ENCODE assay signal across 17 mouse cellular contexts in genomic region chr6:67049695-67050038, GRCm38 (mm10). TPM values are rescaled to one million over a fixed set of nuclear protein-coding genes. Genes with fewer than 3 reads are reported as not detected.
DNase-seq lines count a peak whose midpoint lies in the region; ATAC-seq and TF ChIP-seq lines count a peak whose summit lies in the region.
"Had no signal": no experiment of that assay in that cellular context is flagged by ENCODE, and none has a peak within 500 bp of the region (broad histone marks: within the 10 kb centered on the region; RNA-seq: fewer than 3 reads in every experiment).

No protein-coding gene starts in this region.

- no peaks in the 10 kb centered on the region for H3K36me3 ChIP-seq in lung, embryonic 14.5 days (ENCODE audit: insufficient read depth)
- no peaks in the 10 kb centered on the region for H3K36me3 ChIP-seq in G1E (replicated peaks)
- no peaks in the 10 kb centered on the region for H3K36me3 ChIP-seq in forebrain, embryonic 16.5 days (ENCODE audit: control insufficient read depth, insufficient read depth)
- no peaks in the 10 kb centered on the region for H3K36me3 ChIP-seq in thymus, adult 2 months (ENCODE audit: control insufficient read depth, insufficient read depth, low read length)
- H3K36me3 ChIP-seq: limb, embryonic 12.5 days; midbrain, embryonic 12.5 days had no signal

- H3K27ac ChIP-seq in lung, embryonic 14.5 days (ENCODE audit: low read depth) = peak overlapping the region; percentile 59; the same call in 1 of the 2 replicates
- H3K27ac ChIP-seq in forebrain, embryonic 16.5 days (ENCODE audit: low read length) = no peak overlapping the region
- no peak overlapping the region for H3K27ac ChIP-seq in thymus, adult 2 months (ENCODE audit: control insufficient read depth, insufficient read depth, low read length)
- H3K27ac ChIP-seq: kidney, postnatal 0 days; limb, embryonic 12.5 days had no signal

- WGBS in lung, embryonic 14.5 days = 29% methylated on average over 2 of the region's 2 CpGs
- WGBS in forebrain, embryonic 16.5 days = 34% methylated on average over 2 of the region's 2 CpGs
- 88% methylated on average over 2 of the region's 2 CpGs for WGBS in thymus, adult 2 months

- H3K27me3 ChIP-seq in lung, embryonic 14.5 days (ENCODE audit: insufficient read depth, low read length) = no peaks in the 10 kb centered on the region
- H3K27me3 ChIP-seq in G1E (ENCODE audit: insufficient read depth, low read length) = no peaks in the 10 kb centered on the region
- H3K27me3 ChIP-seq in forebrain, embryonic 16.5 days (replicated peaks; ENCODE audit: control insufficient read depth, insufficient read depth, low read length) = no peaks in the 10 kb centered on the region
- no peaks in the 10 kb centered on the region for H3K27me3 ChIP-seq in thymus, adult 2 months (ENCODE audit: control insufficient read depth, insufficient read depth, low read length)
- H3K27me3 ChIP-seq: limb, embryonic 12.5 days; midbrain, embryonic 12.5 days had no signal

- no peak overlapping the region for H3K4me2 ChIP-seq in lung, embryonic 14.5 days
- no peak overlapping the region for H3K4me2 ChIP-seq in forebrain, embryonic 16.5 days (ENCODE audit: low read length)
- H3K4me2 ChIP-seq: limb, embryonic 12.5 days; midbrain, embryonic 12.5 days had no signal

- DNase-seq in lung, embryonic 14.5 days = no peak
- no peak for DNase-seq in lung, adult 18-20 months
- DNase-seq in G1E (ENCODE audit: low spot score) = no peak
- DNase-seq in MN1 (ENCODE audit: low spot score) = peak; percentile 40
- DNase-seq in thymus, adult 2 months = no peak
- no peak for DNase-seq in spleen, postnatal 10 days (ENCODE audit: low spot score in 2 of 2)
- no peak for DNase-seq in cerebellum, postnatal 14 days
- DNase-seq: adrenal gland, postnatal 14 days; cerebellum, adult 2 months; gastrocnemius, postnatal 10 days; heart, postnatal 10 days; lung, postnatal 36 days; thymus, postnatal 36 days had no signal

- no peak overlapping the region for H3K4me3 ChIP-seq in lung, embryonic 14.5 days (ENCODE audit: low read depth, low read length)
- peak overlapping the region; percentile 55; the same call in 1 of the 2 replicates for H3K4me3 ChIP-seq in G1E (ENCODE audit: low read depth, low read length)
- no peak overlapping the region for H3K4me3 ChIP-seq in forebrain, embryonic 16.5 days (replicated peaks; ENCODE audit: low read length)
- H3K4me3 ChIP-seq in thymus, adult 2 months (ENCODE audit: control insufficient read depth, insufficient read depth, low read length) = no peak overlapping the region
- H3K4me3 ChIP-seq: limb, embryonic 12.5 days; midbrain, embryonic 12.5 days had no signal

- H3K9ac ChIP-seq in lung, embryonic 14.5 days = no peak overlapping the region
- no peak overlapping the region for H3K9ac ChIP-seq in forebrain, embryonic 16.5 days (replicated peaks; ENCODE audit: low read depth, low read length)
- H3K9ac ChIP-seq: limb, embryonic 12.5 days; midbrain, embryonic 12.5 days had no signal

- peak; percentile 76 for ATAC-seq in lung, embryonic 14.5 days (ENCODE audit: insufficient read depth)
- peak; percentile 50 for ATAC-seq in G1E (ENCODE audit: extremely low read depth, insufficient number of reproducible peaks, low FRiP score, poor library complexity, severe bottlenecking)
- ATAC-seq in forebrain, embryonic 16.5 days = peak; percentile 50

- no peak for TF ChIP-seq POLR2A in thymus, adult 2 months (IDR thresholded peaks at IDR 0.05; ENCODE audit: control insufficient read depth, extremely low read depth, insufficient read depth, low read length, poor library complexity)

- H3K4me1 ChIP-seq in lung, embryonic 14.5 days (ENCODE audit: insufficient read depth) = 0 out of 2 replicates have a peak, but pooled peaks cover 3% of the 10 kb centered on the region
- peaks cover 47% of the 10 kb centered on the region for H3K4me1 ChIP-seq in G1E (ENCODE audit: insufficient read depth, low read depth, low read length)
- peaks cover 6% of the 10 kb centered on the region for H3K4me1 ChIP-seq in forebrain, embryonic 16.5 days (replicated peaks; ENCODE audit: control insufficient read depth, insufficient read depth, low read length)
- no peaks in the 10 kb centered on the region for H3K4me1 ChIP-seq in thymus, adult 2 months (replicated peaks; ENCODE audit: control insufficient read depth, insufficient read depth, low read length)

- no peak for TF ChIP-seq CTCF in lung, embryonic 14.5 days (IDR thresholded peaks at IDR 0.05; ENCODE audit: low read depth)
- no peak for TF ChIP-seq CTCF in G1E (IDR thresholded peaks at IDR 0.05; ENCODE audit: low read depth, low read length)
- TF ChIP-seq CTCF in thymus, adult 2 months (IDR thresholded peaks at IDR 0.05; ENCODE audit: borderline replicate concordance, control insufficient read depth, extremely low read depth, insufficient read depth, low read length, poor library complexity) = no peak

- no peaks in the 10 kb centered on the region for H3K9me3 ChIP-seq in lung, embryonic 14.5 days (ENCODE audit: low read depth, low read length)
- H3K9me3 ChIP-seq in G1E (replicated peaks) = no peaks in the 10 kb centered on the region
- no peaks in the 10 kb centered on the region for H3K9me3 ChIP-seq in forebrain, embryonic 16.5 days (ENCODE audit: control insufficient read depth, low read length)
- H3K9me3 ChIP-seq: limb, embryonic 12.5 days; midbrain, embryonic 12.5 days had no signal

RNA-seq across cellular contexts. Expression of gene Gadd45a, which starts 12.4 kb away (rescaled TPM):
- 9.9 and 13.0 TPM in 2 replicates for polyA plus RNA-seq in lung, embryonic 14.5 days (2014; fragmentation: Nextera tagmentation; extraction: Ambion mirVana)
- total RNA-seq in G1E (2014; fragmentation: Nextera tagmentation) (118 and 134 TPM in 2 replicates), G1E (2017) (110 and 118 TPM in 2 replicates)
- polyA plus RNA-seq in G1E (2012) = 111 and 121 TPM in 2 replicates
- 7.2 and 7.5 TPM in 2 replicates for polyA plus RNA-seq in forebrain, embryonic 16.5 days (2015; fragmentation: Nextera tagmentation; extraction: Ambion mirVana)
- polyA plus RNA-seq in thymus, adult 2 months (2012; rRNA removed) = 44.9 and 45.4 TPM in 2 replicates
